Mouse (Mus musculus): ENCODE measurements at regions not wholly inside any gene's neighbourhood (a gene's known extent, or its start where the extent isn't known, plus 50 kb on each side); places are given as distances from the start of the nearest gene placed in this dataset.

GRCm38 (mm10) chr12:107129232-107129631 is 359.2 kb upstream of the 3110018I06Rik start:
- 45% methylated on average over 6 of the region's 6 CpGs for WGBS (ENCODE audit: insufficient replicate concordance)
- no peaks in the 10 kb centered on the region for H3K9me3 ChIP-seq (replicated peaks; ENCODE audit: control insufficient read depth, low read length)
- no peak overlapping the region for H3K9ac ChIP-seq (ENCODE audit: low read depth, low read length)
- H3K36me3 ChIP-seq (ENCODE audit: control insufficient read depth, insufficient read depth), result no peaks in the 10 kb centered on the region
- H3K4me2 ChIP-seq (ENCODE audit: low read depth, low read length), result no peak overlapping the region
- no peak overlapping the region for H3K4me3 ChIP-seq (ENCODE audit: low read depth, low read length)
- no peaks in the 10 kb centered on the region for H3K4me1 ChIP-seq (ENCODE audit: control insufficient read depth, low read depth, low read length)
- no peak for ATAC-seq (ENCODE audit: low read depth)
- no peaks in the 10 kb centered on the region for H3K27me3 ChIP-seq (ENCODE audit: control insufficient read depth, insufficient read depth, low read depth, low read length)
- no peak overlapping the region for H3K27ac ChIP-seq (ENCODE audit: low read length)

- WGBS (ENCODE audit: insufficient replicate concordance), result 51% methylated on average over 7 of the region's 7 CpGs
Observed at GRCm38 (mm10) chr12:107131351-107131750, 357.1 kb upstream of the 3110018I06Rik start.

DNA sequence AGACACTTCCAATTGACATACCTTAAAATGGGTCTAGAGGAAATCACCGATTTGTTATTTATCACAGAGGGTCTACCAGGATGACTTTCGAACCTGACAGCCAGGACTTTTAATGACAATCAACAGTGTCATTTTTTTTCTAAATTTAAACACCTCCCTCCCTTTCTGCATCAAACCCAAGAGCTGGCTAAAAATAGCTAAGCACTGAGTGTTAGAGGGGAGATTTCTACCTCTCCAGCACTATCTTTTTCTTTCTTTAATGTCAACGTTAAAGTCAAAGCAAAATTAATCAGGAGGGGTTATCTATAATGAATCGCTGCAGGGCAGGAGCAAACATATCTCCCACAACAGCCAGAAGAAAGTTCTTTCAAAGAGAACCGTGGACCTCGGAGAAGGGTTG is 356.6 kb upstream of the 3110018I06Rik start:
- no peak overlapping the region for H3K27ac ChIP-seq (ENCODE audit: low read length)
- H3K9me3 ChIP-seq (replicated peaks; ENCODE audit: control insufficient read depth, low read length), result no peaks in the 10 kb centered on the region
- no peak overlapping the region for H3K4me2 ChIP-seq (ENCODE audit: low read depth, low read length)
- H3K27me3 ChIP-seq (ENCODE audit: control insufficient read depth, insufficient read depth, low read depth, low read length), result no peaks in the 10 kb centered on the region
- no peaks in the 10 kb centered on the region for H3K4me1 ChIP-seq (ENCODE audit: control insufficient read depth, low read depth, low read length)
- no peak overlapping the region for H3K9ac ChIP-seq (ENCODE audit: low read depth, low read length)
- ATAC-seq (ENCODE audit: low read depth), result no peak
- no peaks in the 10 kb centered on the region for H3K36me3 ChIP-seq (ENCODE audit: control insufficient read depth, insufficient read depth)
- H3K4me3 ChIP-seq (ENCODE audit: low read depth, low read length), result no peak overlapping the region
- 60% methylated on average over 6 of the region's 6 CpGs for WGBS (ENCODE audit: insufficient replicate concordance)

More at GRCm38 (mm10) chr12:107131351-107131750, 357.1 kb upstream of the 3110018I06Rik start:
- Histone ChIP-seq H3K9ac (ENCODE audit: low read depth, low read length) (no peak overlapping the region), H3K4me1 (ENCODE audit: control insufficient read depth, low read depth, low read length) (no peaks in the 10 kb centered on the region), H3K27ac (ENCODE audit: low read length) (no peak overlapping the region), H3K4me2 (ENCODE audit: low read depth, low read length) (no peak overlapping the region), H3K36me3 (ENCODE audit: control insufficient read depth, insufficient read depth) (no peaks in the 10 kb centered on the region), H3K4me3 (ENCODE audit: low read depth, low read length) (no peak overlapping the region), H3K9me3 (replicated peaks; ENCODE audit: control insufficient read depth, low read length) (no peaks in the 10 kb centered on the region), H3K27me3 (ENCODE audit: control insufficient read depth, insufficient read depth, low read depth, low read length) (no peaks in the 10 kb centered on the region)
- ATAC-seq (ENCODE audit: low read depth), result no peak

DNA sequence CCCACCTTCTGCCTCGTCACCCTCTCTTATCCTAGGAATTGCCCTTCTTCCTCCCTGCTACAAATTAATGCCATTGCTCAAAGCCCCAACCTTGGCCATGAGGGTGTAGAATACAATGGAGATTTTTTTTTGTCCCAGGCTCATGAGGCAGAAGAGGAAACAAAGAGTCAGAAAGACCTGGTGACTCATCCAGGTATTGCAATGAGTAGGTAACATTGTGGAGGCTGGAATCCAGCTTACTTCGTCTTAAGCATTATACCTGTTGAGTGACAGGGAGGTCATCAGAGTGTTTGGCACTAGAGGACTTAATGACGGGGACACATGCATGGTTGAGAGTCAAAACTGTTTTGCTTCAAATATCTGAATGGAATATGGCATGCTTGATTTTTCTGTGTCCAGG is 355.9 kb upstream of the 3110018I06Rik start:
- H3K4me2 ChIP-seq (ENCODE audit: low read depth, low read length), result no peak overlapping the region
- H3K4me1 ChIP-seq (ENCODE audit: control insufficient read depth, low read depth, low read length), result no peaks in the 10 kb centered on the region
- WGBS (ENCODE audit: insufficient replicate concordance), result 51% methylated on average over 3 of the region's 3 CpGs
- H3K36me3 ChIP-seq (ENCODE audit: control insufficient read depth, insufficient read depth), result no peaks in the 10 kb centered on the region
- no peak overlapping the region for H3K9ac ChIP-seq (ENCODE audit: low read depth, low read length)
- no peak overlapping the region for H3K4me3 ChIP-seq (ENCODE audit: low read depth, low read length)
- H3K9me3 ChIP-seq (replicated peaks; ENCODE audit: control insufficient read depth, low read length), result no peaks in the 10 kb centered on the region
- ATAC-seq (ENCODE audit: low read depth), result no peak
- H3K27me3 ChIP-seq (ENCODE audit: control insufficient read depth, insufficient read depth, low read depth, low read length), result no peaks in the 10 kb centered on the region
- H3K27ac ChIP-seq (ENCODE audit: low read length), result no peak overlapping the region

GRCm38 (mm10) chr12:107134353-107134752 is 354.1 kb upstream of the 3110018I06Rik start:
- WGBS (ENCODE audit: insufficient replicate concordance), result 55% methylated on average over 3 of the region's 3 CpGs
- ATAC-seq (ENCODE audit: low read depth), result no peak
- no peak overlapping the region for H3K4me3 ChIP-seq (ENCODE audit: low read depth, low read length)
- no peaks in the 10 kb centered on the region for H3K27me3 ChIP-seq (ENCODE audit: control insufficient read depth, insufficient read depth, low read depth, low read length)
- no peak overlapping the region for H3K4me2 ChIP-seq (ENCODE audit: low read depth, low read length)
- H3K4me1 ChIP-seq (ENCODE audit: control insufficient read depth, low read depth, low read length), result no peaks in the 10 kb centered on the region
- no peak overlapping the region for H3K9ac ChIP-seq (ENCODE audit: low read depth, low read length)
- no peak overlapping the region for H3K27ac ChIP-seq (ENCODE audit: low read length)
- no peaks in the 10 kb centered on the region for H3K36me3 ChIP-seq (ENCODE audit: control insufficient read depth, insufficient read depth)
- H3K9me3 ChIP-seq (replicated peaks; ENCODE audit: control insufficient read depth, low read length), result no peaks in the 10 kb centered on the region

- Histone ChIP-seq H3K27ac (ENCODE audit: low read length) (no peak overlapping the region), H3K27me3 (ENCODE audit: control insufficient read depth, insufficient read depth, low read depth, low read length) (no peaks in the 10 kb centered on the region), H3K9ac (ENCODE audit: low read depth, low read length) (no peak overlapping the region), H3K9me3 (replicated peaks; ENCODE audit: control insufficient read depth, low read length) (no peaks in the 10 kb centered on the region), H3K4me1 (ENCODE audit: control insufficient read depth, low read depth, low read length) (no peaks in the 10 kb centered on the region), H3K4me3 (ENCODE audit: low read depth, low read length) (no peak overlapping the region), H3K4me2 (ENCODE audit: low read depth, low read length) (no peak overlapping the region), H3K36me3 (ENCODE audit: control insufficient read depth, insufficient read depth) (no peaks in the 10 kb centered on the region)
- no peak for ATAC-seq (ENCODE audit: low read depth)
- 69% methylated on average over 8 of the region's 8 CpGs for WGBS (ENCODE audit: insufficient replicate concordance)
Observed at GRCm38 (mm10) chr12:107138677-107139400, 349.6 kb upstream of the 3110018I06Rik start.

GRCm38 (mm10) chr12:107140957-107141595 is 347.4 kb upstream of the 3110018I06Rik start:
- no peaks in the 10 kb centered on the region for H3K9me3 ChIP-seq (replicated peaks; ENCODE audit: control insufficient read depth, low read length)
- no peak overlapping the region for H3K4me3 ChIP-seq (ENCODE audit: low read depth, low read length)
- H3K36me3 ChIP-seq (ENCODE audit: control insufficient read depth, insufficient read depth), result no peaks in the 10 kb centered on the region
- no peak for ATAC-seq (ENCODE audit: low read depth)
- H3K27me3 ChIP-seq (ENCODE audit: control insufficient read depth, insufficient read depth, low read depth, low read length), result no peaks in the 10 kb centered on the region
- H3K27ac ChIP-seq (ENCODE audit: low read length), result no peak overlapping the region
- no peak overlapping the region for H3K9ac ChIP-seq (ENCODE audit: low read depth, low read length)
- H3K4me2 ChIP-seq (ENCODE audit: low read depth, low read length), result no peak overlapping the region
- H3K4me1 ChIP-seq (ENCODE audit: control insufficient read depth, low read depth, low read length), result no peaks in the 10 kb centered on the region
- 66% methylated on average over 9 of the region's 9 CpGs for WGBS (ENCODE audit: insufficient replicate concordance)

- Histone ChIP-seq H3K27me3 (ENCODE audit: control insufficient read depth, insufficient read depth, low read depth, low read length) (no peaks in the 10 kb centered on the region), H3K4me2 (ENCODE audit: low read depth, low read length) (no peak overlapping the region), H3K27ac (ENCODE audit: low read length) (no peak overlapping the region), H3K9ac (ENCODE audit: low read depth, low read length) (no peak overlapping the region), H3K9me3 (replicated peaks; ENCODE audit: control insufficient read depth, low read length) (no peaks in the 10 kb centered on the region), H3K36me3 (ENCODE audit: control insufficient read depth, insufficient read depth) (no peaks in the 10 kb centered on the region), H3K4me3 (ENCODE audit: low read depth, low read length) (no peak overlapping the region), H3K4me1 (ENCODE audit: control insufficient read depth, low read depth, low read length) (no peaks in the 10 kb centered on the region)
- 59% methylated on average over 6 of the region's 6 CpGs for WGBS (ENCODE audit: insufficient replicate concordance)
- no peak for ATAC-seq (ENCODE audit: low read depth)
Observed at GRCm38 (mm10) chr12:107142226-107142625, 346.2 kb upstream of the 3110018I06Rik start.

GRCm38 (mm10) chr12:107146608-107147121 is 341.8 kb upstream of the 3110018I06Rik start:
- H3K9me3 ChIP-seq (replicated peaks; ENCODE audit: control insufficient read depth, low read length), result no peaks in the 10 kb centered on the region
- no peak overlapping the region for H3K4me2 ChIP-seq (ENCODE audit: low read depth, low read length)
- H3K4me1 ChIP-seq (ENCODE audit: control insufficient read depth, low read depth, low read length), result no peaks in the 10 kb centered on the region
- H3K9ac ChIP-seq (ENCODE audit: low read depth, low read length), result no peak overlapping the region
- no peak overlapping the region for H3K27ac ChIP-seq (ENCODE audit: low read length)
- H3K27me3 ChIP-seq (ENCODE audit: control insufficient read depth, insufficient read depth, low read depth, low read length), result no peaks in the 10 kb centered on the region
- no peak for ATAC-seq (ENCODE audit: low read depth)
- H3K36me3 ChIP-seq (ENCODE audit: control insufficient read depth, insufficient read depth), result no peaks in the 10 kb centered on the region
- WGBS (ENCODE audit: insufficient replicate concordance), result 52% methylated on average over 5 of the region's 5 CpGs
- H3K4me3 ChIP-seq (ENCODE audit: low read depth, low read length), result no peak overlapping the region

All from liver, embryonic 16.5 days (tissue).